Mouse (Mus musculus) liver, embryonic 14.5 days (tissue): ENCODE data around the gene Mxra7. TPM values are rescaled to one million over a fixed set of nuclear protein-coding genes. Genes with fewer than 3 reads are reported as not detected.

Experiments used
- ATAC-seq: fragments of 200-750 bp; cut with Nextera tagmentation; 2 replicates; pipeline ENCODE4 v1.8.0; 2017; ENCODE audit warnings: moderate number of reproducible peaks, mild to moderate bottlenecking, moderate library complexity; ENCODE audit not compliant: insufficient read depth
- DNase-seq, 3 experiments: peaks; one replicate each; pipeline ENCODE4 v3.0.0-alpha.2; 2012 to 2013; ENCODE audit warnings: low read depth in 3 of 3, low spot score in 3 of 3
- H3K27ac ChIP-seq: fragments of 300-500 bp; sonication (generic); 2 replicates; pipeline ENCODE4 v1.5.1; 2014; ENCODE audit warnings: moderate library complexity, mild to moderate bottlenecking, control low read depth, inconsistent platforms
- H3K27me3 ChIP-seq: fragments of 300-500 bp; sonication (generic); 2 replicates; pipeline ENCODE4 v1.6.1; 2014; ENCODE audit warnings: mild to moderate bottlenecking, low read length, moderate library complexity; ENCODE audit not compliant: control insufficient read depth, insufficient read depth
- H3K36me3 ChIP-seq: fragments of 300-500 bp; sonication (generic); replicated peaks from 2 replicates; pipeline ENCODE4 v1.6.1; 2014; ENCODE audit warnings: low read depth; ENCODE audit not compliant: control insufficient read depth, insufficient read depth
- H3K4me1 ChIP-seq, 2 experiments: fragments of 200-500 bp in 1 of 2; fragments of 300-500 bp in 1 of 2; sonication (generic) in 1 of 2; replicated peaks; 2 replicates each; pipeline ENCODE4 v1.6.1; 2012 to 2014; ENCODE audit warnings: antibody characterized with exemption in 1 of 2, inconsistent platforms in 1 of 2, low read length in 1 of 2; ENCODE audit not compliant: control insufficient read depth in 2 of 2, insufficient read depth in 2 of 2
- H3K4me2 ChIP-seq: fragments of 300-500 bp; sonication (generic); 2 replicates; pipeline ENCODE4 v1.6.1; 2014; ENCODE audit warnings: low read depth, mild to moderate bottlenecking, control low read depth, moderate library complexity
- H3K4me3 ChIP-seq, 2 experiments: fragments of 200-500 bp in 1 of 2; fragments of 300-500 bp in 1 of 2; sonication (generic) in 1 of 2; 2 replicates each; pipeline ENCODE4 v1.5.1; 2012 to 2014; ENCODE audit warnings: low read depth in 2 of 2, low read length in 2 of 2, mild to moderate bottlenecking in 2 of 2, control low read depth in 1 of 2, inconsistent platforms in 1 of 2, moderate library complexity in 1 of 2; ENCODE audit not compliant: insufficient read depth in 1 of 2
- H3K9ac ChIP-seq: fragments of 300-500 bp; sonication (generic); replicated peaks from 2 replicates; pipeline ENCODE4 v1.6.1; 2014; ENCODE audit warnings: mild to moderate bottlenecking, control low read depth, moderate library complexity
- H3K9me3 ChIP-seq: fragments of 300-500 bp; sonication (generic); 2 replicates; pipeline ENCODE4 v1.6.1; 2016; ENCODE audit warnings: low read length, mixed read lengths; ENCODE audit not compliant: control insufficient read depth
- CTCF ChIP-seq: IDR thresholded peaks from 2 replicates; pipeline ENCODE4 v1.5.1; 2016; ENCODE audit warnings: antibody characterized with exemption, low read depth, control low read depth
- EP300 ChIP-seq: IDR thresholded peaks from 2 replicates; pipeline ENCODE4 v1.6.1; 2016; ENCODE audit warnings: antibody characterized with exemption, low read depth
- WGBS: fragments of 180-500 bp; shearing (Covaris S2); extraction: QIAGEN DNeasy Blood & Tissue Kit; methylation state at CpG from one replicate; pipeline ENCODE4 v1.1.7; 2014; ENCODE audit not compliant: insufficient replicate concordance; 5-methylcytosine and 5-hydroxymethylcytosine counted together
- polyA plus RNA-seq, 2 experiments: library from polyadenylated mRNA; depleted of rRNA in 1 of 2; stranded (reverse) in 1 of 2; unstranded in 1 of 2; fragments of >200 nt; fragmentation: Nextera tagmentation in 1 of 2; extraction: Ambion mirVana in 1 of 2; gene quantifications; 2 replicates each; pipeline versions ENCODE4 v1.2.1 to v1.2.3; 2012 to 2014

The Mxra7 gene
- polyA plus RNA-seq (2012; rRNA removed) (0.71 and 1.3 TPM in 2 replicates), polyA plus RNA-seq (2014; fragmentation: Nextera tagmentation; extraction: Ambion mirVana) (1.1 TPM in 2 replicates)

- DNase-seq = no peak
- H3K27me3 ChIP-seq = peaks cover 12% of the 10 kb centered on the region
These were observed at the start of gene Mxra7 for GRCm38 (mm10) chr11:116827534-116828165. Gene Mxra7 (minus strand): TSS chr11:116828046.

GRCm38 (mm10) chr11:116873987-116874386 lies 46.1 kb upstream of the Mxra7 start:
- no peak for TF ChIP-seq CTCF
- TF ChIP-seq EP300 = no peak
- WGBS = 85% methylated on average over 20 of the region's 20 CpGs
- Histone ChIP-seq H3K27me3 (no peaks in the 10 kb centered on the region), H3K4me3 (no peak overlapping the region), H3K27ac (no peak overlapping the region), H3K9me3 (no peaks in the 10 kb centered on the region), H3K36me3 (no peaks in the 10 kb centered on the region; the same call in 1 of the 2 replicates), H3K4me1 (no peaks in the 10 kb centered on the region), H3K9ac (no peak overlapping the region), H3K4me2 (no peak overlapping the region)
- DNase-seq (no peak), ATAC-seq (no peak)

More at GRCm38 (mm10) chr11:116827534-116828165, at the start of gene Mxra7:
- peak within 1 kb of the TSS; percentile 30 to 39 for H3K4me3 ChIP-seq
- no peak within 1 kb of the TSS; the same call in 1 of the 2 replicates for H3K9ac ChIP-seq
- no peaks in the 10 kb centered on the region for H3K9me3 ChIP-seq
- H3K27ac ChIP-seq = no peak within 1 kb of the TSS
- TF ChIP-seq EP300 (no peak), CTCF (no peak)
- no peaks in the 10 kb centered on the region for H3K36me3 ChIP-seq
- H3K4me2 ChIP-seq = peak within 1 kb of the TSS; percentile 50
- H3K4me1 ChIP-seq = peaks cover 0 to 4% of the 10 kb centered on the region in 2 experiments; a peak in 2 of 4 replicates
- 1% methylated on average over 68 of the region's 71 CpGs for WGBS
- ATAC-seq = peak; percentile 66; the same call in 1 of the 2 replicates

GRCm38 (mm10) chr11:116871538-116871937 lies 43.7 kb upstream of the Mxra7 start:
- Histone ChIP-seq H3K36me3 (no peaks in the 10 kb centered on the region; the same call in 1 of the 2 replicates), H3K4me2 (no peak overlapping the region), H3K9ac (no peak overlapping the region), H3K9me3 (no peaks in the 10 kb centered on the region), H3K4me1 (no peaks in the 10 kb centered on the region), H3K27ac (no peak overlapping the region), H3K4me3 (no peak overlapping the region), H3K27me3 (no peaks in the 10 kb centered on the region)
- ATAC-seq = no peak
- no peak for TF ChIP-seq CTCF
- WGBS = 77% methylated on average over 9 of the region's 9 CpGs
- DNase-seq = no peak

GRCm38 (mm10) chr11:116869641-116870040 lies 41.8 kb upstream of the Mxra7 start:
- Histone ChIP-seq H3K9me3 (no peaks in the 10 kb centered on the region), H3K27ac (no peak overlapping the region), H3K4me1 (no peaks in the 10 kb centered on the region), H3K36me3 (peaks cover 3% of the 10 kb centered on the region; the same call in 1 of the 2 replicates), H3K4me2 (no peak overlapping the region), H3K4me3 (no peak overlapping the region), H3K9ac (no peak overlapping the region), H3K27me3 (no peaks in the 10 kb centered on the region)
- WGBS = 58% methylated on average over 4 of the region's 4 CpGs
- no peak for TF ChIP-seq EP300
- no peak for TF ChIP-seq CTCF
- ATAC-seq (no peak), DNase-seq (no peak)

GRCm38 (mm10) chr11:116869223-116869622 lies 41.4 kb upstream of the Mxra7 start:
- DNase-seq (no peak), ATAC-seq (no peak)
- Histone ChIP-seq H3K27me3 (no peaks in the 10 kb centered on the region), H3K27ac (no peak overlapping the region), H3K4me3 (no peak overlapping the region), H3K4me2 (no peak overlapping the region), H3K4me1 (no peaks in the 10 kb centered on the region), H3K9me3 (no peaks in the 10 kb centered on the region), H3K9ac (no peak overlapping the region), H3K36me3 (peaks cover 3% of the 10 kb centered on the region; the same call in 1 of the 2 replicates)
- TF ChIP-seq CTCF (no peak), EP300 (no peak)
- 73% methylated on average over 8 of the region's 8 CpGs for WGBS
